Mouse (Mus musculus) mesoderm, embryonic 11.5 days (tissue): ENCODE results near the gene Casq2.

Experiments used
- DNase-seq: peaks from one replicate; pipeline ENCODE4 v3.0.0-alpha.2; 2012; ENCODE audit warnings: low read depth, low spot score

The Casq2 gene

DNA sequence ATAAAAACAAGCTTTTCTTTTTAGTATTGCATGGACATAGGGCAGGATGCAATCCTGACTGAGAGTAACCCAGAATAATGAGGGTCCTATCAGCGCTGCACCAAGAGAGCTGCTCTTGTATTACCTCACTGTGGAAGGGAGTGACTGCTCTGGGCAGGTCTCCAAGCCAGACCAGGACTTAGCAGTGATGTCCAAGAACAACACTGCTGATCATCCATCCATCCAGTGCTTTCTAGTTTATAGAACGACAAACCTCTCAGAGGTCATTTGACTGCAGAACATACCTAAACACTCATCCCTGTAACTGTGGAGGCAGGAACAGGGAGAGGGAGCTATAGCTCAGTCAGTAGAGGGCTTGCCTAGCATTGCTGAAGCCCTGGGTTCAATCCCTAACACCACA, 106.4 kb downstream of the Casq2 start:
- no peak for DNase-seq

DNA sequence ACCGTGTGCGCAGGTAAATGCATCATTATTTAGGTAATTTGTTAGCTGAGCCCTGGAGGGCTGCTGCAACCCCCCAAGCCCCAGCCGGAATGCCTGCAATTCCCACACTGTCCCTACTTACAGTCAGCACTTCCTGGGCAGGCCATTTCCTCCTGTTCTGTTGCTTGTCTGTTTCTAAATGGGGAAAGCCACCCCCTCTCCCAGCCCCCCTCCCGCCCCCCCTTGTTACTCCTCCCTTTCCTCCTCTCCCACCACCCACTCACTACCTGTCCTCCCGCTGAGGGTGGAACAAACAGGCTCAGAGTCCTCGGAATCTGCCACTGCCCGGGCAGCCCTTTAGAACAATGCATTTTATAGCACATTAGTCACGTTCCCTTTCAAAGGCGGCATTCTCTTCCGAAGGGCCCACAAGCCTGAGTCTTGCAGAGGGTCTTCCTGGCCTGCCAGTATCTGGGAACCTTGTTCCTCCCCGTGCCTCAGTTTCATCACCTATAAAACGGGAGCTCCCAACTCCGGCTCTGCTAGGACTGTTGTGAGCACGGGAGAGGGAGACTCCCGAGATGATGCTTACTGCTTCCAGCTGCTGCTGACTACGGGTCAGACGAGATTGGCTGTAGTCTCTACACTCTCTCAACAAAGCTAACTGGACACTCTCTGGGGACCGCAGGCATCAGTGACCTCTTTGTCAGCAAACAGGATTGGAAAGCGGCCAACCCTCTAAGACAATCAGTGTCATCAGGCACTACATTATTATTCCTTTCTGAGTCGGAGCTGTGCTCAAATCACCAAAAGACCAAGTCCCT, 107.5 kb downstream of the Casq2 start:
- DNase-seq: peak; percentile 72

GRCm38 (mm10) chr3:102194291-102195051, 108.3 kb downstream of the Casq2 start:
- DNase-seq: peak; percentile 65

DNA sequence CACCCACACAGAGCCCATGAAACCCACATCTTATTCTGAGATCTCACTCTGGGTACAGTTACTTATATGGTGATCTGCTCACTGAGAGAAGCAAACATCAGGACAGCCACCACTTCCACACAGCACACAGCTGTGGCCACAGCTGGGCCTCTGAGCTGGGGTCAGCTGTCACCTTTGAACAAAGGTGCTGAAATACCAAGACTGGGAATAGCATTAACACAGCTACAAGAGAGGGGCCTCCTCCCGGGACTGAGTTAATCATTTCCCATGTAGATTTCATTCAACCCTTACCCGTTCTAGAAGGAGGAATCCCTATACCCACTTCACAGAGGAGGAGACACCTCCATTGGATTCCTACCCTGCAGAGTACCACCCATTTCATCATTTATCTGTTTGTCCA, 109.5 kb downstream of the Casq2 start:
- no peak for DNase-seq
